Mouse (Mus musculus): ENCODE results near the gene U2surp. TPM values are rescaled to one million over a fixed set of nuclear protein-coding genes. Genes with fewer than 3 reads are reported as not detected.

U2surp gene
- polyA plus RNA-seq, 1 experiment from 2014 or later, result 129 TPM

- 72% methylated on average over 15 of the region's 15 CpGs for WGBS
- Histone ChIP-seq H3K4me2 (ENCODE audit: low read length) (no peak overlapping the region), H3K36me3 (ENCODE audit: control insufficient read depth, insufficient read depth, low read length) (no peaks in the 10 kb centered on the region), H3K9ac (ENCODE audit: low read length) (no peak overlapping the region), H3K4me1 (replicated peaks; ENCODE audit: control insufficient read depth, insufficient read depth, low read length) (no peaks in the 10 kb centered on the region), H3K27ac (ENCODE audit: low read depth) (no peak overlapping the region), H3K27me3 (replicated peaks; ENCODE audit: control insufficient read depth, insufficient read depth, low read length) (no peaks in the 10 kb centered on the region), H3K9me3 (ENCODE audit: control insufficient read depth, low read length) (no peaks in the 10 kb centered on the region), H3K4me3 (ENCODE audit: low read depth, low read length) (no peak overlapping the region)
- DNase-seq (ENCODE audit: low spot score), result no peak
- ATAC-seq (replicated peaks; ENCODE audit: low FRiP score, low TSS enrichment, low read depth), result no peak
Measured at GRCm38 (mm10) chr9:95541650-95542432, 30.0 kb upstream of the U2surp start.

GRCm38 (mm10) chr9:95541208-95541607 is 29.4 kb upstream of the U2surp start:
- no peak for ATAC-seq (replicated peaks; ENCODE audit: low FRiP score, low TSS enrichment, low read depth)
- H3K4me3 ChIP-seq (ENCODE audit: low read depth, low read length), result no peak overlapping the region
- no peaks in the 10 kb centered on the region for H3K9me3 ChIP-seq (ENCODE audit: control insufficient read depth, low read length)
- H3K36me3 ChIP-seq (ENCODE audit: control insufficient read depth, insufficient read depth, low read length), result no peaks in the 10 kb centered on the region
- no peak overlapping the region for H3K9ac ChIP-seq (ENCODE audit: low read length)
- no peak for DNase-seq (ENCODE audit: low spot score)
- H3K27ac ChIP-seq (ENCODE audit: low read depth), result no peak overlapping the region
- H3K27me3 ChIP-seq (replicated peaks; ENCODE audit: control insufficient read depth, insufficient read depth, low read length), result no peaks in the 10 kb centered on the region
- no peaks in the 10 kb centered on the region for H3K4me1 ChIP-seq (replicated peaks; ENCODE audit: control insufficient read depth, insufficient read depth, low read length)
- H3K4me2 ChIP-seq (ENCODE audit: low read length), result no peak overlapping the region

GRCm38 (mm10) chr9:95540487-95540886 is 28.7 kb upstream of the U2surp start:
- Histone ChIP-seq H3K9me3 (ENCODE audit: control insufficient read depth, low read length) (no peaks in the 10 kb centered on the region), H3K27ac (ENCODE audit: low read depth) (no peak overlapping the region), H3K4me2 (ENCODE audit: low read length) (no peak overlapping the region), H3K4me3 (ENCODE audit: low read depth, low read length) (no peak overlapping the region), H3K36me3 (ENCODE audit: control insufficient read depth, insufficient read depth, low read length) (no peaks in the 10 kb centered on the region), H3K9ac (ENCODE audit: low read length) (no peak overlapping the region), H3K4me1 (replicated peaks; ENCODE audit: control insufficient read depth, insufficient read depth, low read length) (no peaks in the 10 kb centered on the region), H3K27me3 (replicated peaks; ENCODE audit: control insufficient read depth, insufficient read depth, low read length) (no peaks in the 10 kb centered on the region)
- DNase-seq (ENCODE audit: low spot score), result no peak
- 53% methylated on average over 4 of the region's 4 CpGs for WGBS
- no peak for ATAC-seq (replicated peaks; ENCODE audit: low FRiP score, low TSS enrichment, low read depth)

GRCm38 (mm10) chr9:95539176-95539800 is 27.5 kb upstream of the U2surp start:
- Histone ChIP-seq H3K27ac (ENCODE audit: low read depth) (no peak overlapping the region), H3K4me3 (ENCODE audit: low read depth, low read length) (no peak overlapping the region), H3K4me1 (replicated peaks; ENCODE audit: control insufficient read depth, insufficient read depth, low read length) (no peaks in the 10 kb centered on the region), H3K4me2 (ENCODE audit: low read length) (no peak overlapping the region), H3K36me3 (ENCODE audit: control insufficient read depth, insufficient read depth, low read length) (no peaks in the 10 kb centered on the region), H3K9me3 (ENCODE audit: control insufficient read depth, low read length) (no peaks in the 10 kb centered on the region), H3K9ac (ENCODE audit: low read length) (no peak overlapping the region), H3K27me3 (replicated peaks; ENCODE audit: control insufficient read depth, insufficient read depth, low read length) (no peaks in the 10 kb centered on the region)
- ATAC-seq (replicated peaks; ENCODE audit: low FRiP score, low TSS enrichment, low read depth) (no peak), DNase-seq (ENCODE audit: low spot score) (no peak)
- WGBS, result 74% methylated on average over 2 of the region's 2 CpGs

- DNase-seq (ENCODE audit: low spot score) (no peak), ATAC-seq (replicated peaks; ENCODE audit: low FRiP score, low TSS enrichment, low read depth) (no peak)
- no peaks in the 10 kb centered on the region for H3K27me3 ChIP-seq (replicated peaks; ENCODE audit: control insufficient read depth, insufficient read depth, low read length)
- no peak overlapping the region for H3K27ac ChIP-seq (ENCODE audit: low read depth)
- no peaks in the 10 kb centered on the region for H3K9me3 ChIP-seq (ENCODE audit: control insufficient read depth, low read length)
- WGBS, result 48% methylated on average over 6 of the region's 6 CpGs
- no peaks in the 10 kb centered on the region for H3K4me1 ChIP-seq (replicated peaks; ENCODE audit: control insufficient read depth, insufficient read depth, low read length)
- no peak overlapping the region for H3K4me3 ChIP-seq (ENCODE audit: low read depth, low read length)
- H3K4me2 ChIP-seq (ENCODE audit: low read length), result no peak overlapping the region
- H3K9ac ChIP-seq (ENCODE audit: low read length), result no peak overlapping the region
- no peaks in the 10 kb centered on the region for H3K36me3 ChIP-seq (ENCODE audit: control insufficient read depth, insufficient read depth, low read length)
Measured at GRCm38 (mm10) chr9:95533817-95534216, 22.0 kb upstream of the U2surp start.

GRCm38 (mm10) chr9:95531144-95531543 is 19.3 kb upstream of the U2surp start:
- WGBS, result 68% methylated on average over 3 of the region's 3 CpGs
- ATAC-seq (replicated peaks; ENCODE audit: low FRiP score, low TSS enrichment, low read depth), result no peak
- DNase-seq (ENCODE audit: low spot score), result no peak

GRCm38 (mm10) chr9:95527676-95528075 is 15.9 kb upstream of the U2surp start:
- Histone ChIP-seq H3K27ac (ENCODE audit: low read depth) (no peak overlapping the region), H3K4me3 (ENCODE audit: low read depth, low read length) (no peak overlapping the region), H3K4me1 (replicated peaks; ENCODE audit: control insufficient read depth, insufficient read depth, low read length) (no peaks in the 10 kb centered on the region), H3K36me3 (ENCODE audit: control insufficient read depth, insufficient read depth, low read length) (no peaks in the 10 kb centered on the region), H3K9ac (ENCODE audit: low read length) (no peak overlapping the region), H3K27me3 (replicated peaks; ENCODE audit: control insufficient read depth, insufficient read depth, low read length) (no peaks in the 10 kb centered on the region), H3K9me3 (ENCODE audit: control insufficient read depth, low read length) (no peaks in the 10 kb centered on the region), H3K4me2 (ENCODE audit: low read length) (no peak overlapping the region)
- DNase-seq (ENCODE audit: low spot score), result no peak
- WGBS, result 43% methylated on average over 2 of the region's 2 CpGs
- ATAC-seq (replicated peaks; ENCODE audit: low FRiP score, low TSS enrichment, low read depth), result no peak

More at GRCm38 (mm10) chr9:95531144-95531543, 19.3 kb upstream of the U2surp start:
- Histone ChIP-seq H3K4me1 (replicated peaks; ENCODE audit: control insufficient read depth, insufficient read depth, low read length) (no peaks in the 10 kb centered on the region), H3K9ac (ENCODE audit: low read length) (no peak overlapping the region), H3K4me2 (ENCODE audit: low read length) (no peak overlapping the region), H3K27ac (ENCODE audit: low read depth) (no peak overlapping the region), H3K4me3 (ENCODE audit: low read depth, low read length) (no peak overlapping the region), H3K36me3 (ENCODE audit: control insufficient read depth, insufficient read depth, low read length) (no peaks in the 10 kb centered on the region), H3K27me3 (replicated peaks; ENCODE audit: control insufficient read depth, insufficient read depth, low read length) (no peaks in the 10 kb centered on the region), H3K9me3 (ENCODE audit: control insufficient read depth, low read length) (no peaks in the 10 kb centered on the region)

GRCm38 (mm10) chr9:95525961-95526360 is 14.2 kb upstream of the U2surp start:
- DNase-seq (ENCODE audit: low spot score), result no peak
- H3K4me2 ChIP-seq (ENCODE audit: low read length), result no peak overlapping the region
- H3K27ac ChIP-seq (ENCODE audit: low read depth), result no peak overlapping the region
- no peak overlapping the region for H3K9ac ChIP-seq (ENCODE audit: low read length)
- no peaks in the 10 kb centered on the region for H3K4me1 ChIP-seq (replicated peaks; ENCODE audit: control insufficient read depth, insufficient read depth, low read length)
- H3K36me3 ChIP-seq (ENCODE audit: control insufficient read depth, insufficient read depth, low read length), result no peaks in the 10 kb centered on the region
- H3K9me3 ChIP-seq (ENCODE audit: control insufficient read depth, low read length), result no peaks in the 10 kb centered on the region
- H3K27me3 ChIP-seq (replicated peaks; ENCODE audit: control insufficient read depth, insufficient read depth, low read length), result no peaks in the 10 kb centered on the region
- WGBS, result 12% methylated on average over 2 of the region's 2 CpGs
- no peak for ATAC-seq (replicated peaks; ENCODE audit: low FRiP score, low TSS enrichment, low read depth)
- no peak overlapping the region for H3K4me3 ChIP-seq (ENCODE audit: low read depth, low read length)

GRCm38 (mm10) chr9:95525376-95525775 is 13.6 kb upstream of the U2surp start:
- H3K4me1 ChIP-seq (replicated peaks; ENCODE audit: control insufficient read depth, insufficient read depth, low read length), result no peaks in the 10 kb centered on the region
- ATAC-seq (replicated peaks; ENCODE audit: low FRiP score, low TSS enrichment, low read depth) (no peak), DNase-seq (ENCODE audit: low spot score) (no peak)
- no peaks in the 10 kb centered on the region for H3K36me3 ChIP-seq (ENCODE audit: control insufficient read depth, insufficient read depth, low read length)
- H3K9me3 ChIP-seq (ENCODE audit: control insufficient read depth, low read length), result no peaks in the 10 kb centered on the region
- H3K4me2 ChIP-seq (ENCODE audit: low read length), result no peak overlapping the region
- H3K9ac ChIP-seq (ENCODE audit: low read length), result no peak overlapping the region
- no peak overlapping the region for H3K4me3 ChIP-seq (ENCODE audit: low read depth, low read length)
- WGBS, result 80% methylated on average over 6 of the region's 6 CpGs
- H3K27me3 ChIP-seq (replicated peaks; ENCODE audit: control insufficient read depth, insufficient read depth, low read length), result no peaks in the 10 kb centered on the region
- no peak overlapping the region for H3K27ac ChIP-seq (ENCODE audit: low read depth)

Measured in intestine, embryonic 14.5 days (tissue).